Mouse (Mus musculus): ENCODE measurements at regions not wholly inside any gene's neighbourhood (a gene's known extent, or its start where the extent isn't known, plus 50 kb on each side); places are given as distances from the start of the nearest gene placed in this dataset.
"Not testable (repeated sequence)": the region's sequence is repeated elsewhere in the genome, so short reads cannot be mapped to it uniquely, and the experiment has no call there.

- Histone ChIP-seq H3K27ac (ENCODE audit: control insufficient read depth, low read depth, low read length) (no peak overlapping the region), H3K9ac (ENCODE audit: control insufficient read depth, low read depth, low read length, poor library complexity, severe bottlenecking) (no peak overlapping the region), H3K9me3 (replicated peaks; ENCODE audit: insufficient read depth, low read length) (no peaks in the 10 kb centered on the region), H3K36me3 (ENCODE audit: control insufficient read depth in 1 of 2, insufficient read depth in 2 of 2, low read length in 2 of 2) (no peaks in the 10 kb centered on the region), H3K4me1 (ENCODE audit: control insufficient read depth in 1 of 2, insufficient read depth in 2 of 2, low read length in 2 of 2) (no peaks in the 10 kb centered on the region), H3K79me2 (ENCODE audit: control insufficient read depth, insufficient read depth, low read length, poor library complexity) (no peaks in the 10 kb centered on the region), H3K27me3 (ENCODE audit: control insufficient read depth in 1 of 2, insufficient read depth in 2 of 2, low read length in 2 of 2) (no peaks in the 10 kb centered on the region), H3K4me3 (ENCODE audit: control insufficient read depth in 1 of 2, insufficient read depth in 1 of 2, low read depth in 2 of 2, low read length in 2 of 2) (no peak overlapping the region)
- TF ChIP-seq CTCF (IDR thresholded peaks at IDR 0.05 in 2 of 3, conservative IDR thresholded peaks at IDR 0.05 in 1 of 3; ENCODE audit: control insufficient read depth in 1 of 3, insufficient read depth in 1 of 3, low read depth in 2 of 3, low read length in 3 of 3, poor library complexity in 1 of 3, severe bottlenecking in 1 of 3), result no peak
- no peak for TF ChIP-seq ETS1 (IDR thresholded peaks at IDR 0.05; ENCODE audit: low read depth, low read length)
- no peak for TF ChIP-seq ZKSCAN1 (IDR thresholded peaks at IDR 0.05; ENCODE audit: low read depth, low read length)
- TF ChIP-seq HCFC1 (IDR thresholded peaks at IDR 0.05; ENCODE audit: low read depth, low read length), result no peak
- no peak for TF ChIP-seq ELF1 (IDR thresholded peaks at IDR 0.05; ENCODE audit: low read depth, low read length)
- TF ChIP-seq CHD2 (IDR thresholded peaks at IDR 0.05; ENCODE audit: low read length), result no peak
- no peak for TF ChIP-seq TAL1 (IDR thresholded peaks at IDR 0.05; ENCODE audit: low read length)
- TF ChIP-seq SMC3 (IDR thresholded peaks at IDR 0.05; ENCODE audit: low read depth, low read length), result no peak
- TF ChIP-seq POLR2AphosphoS2 (IDR thresholded peaks at IDR 0.05; ENCODE audit: low read length), result no peak
- TF ChIP-seq MYC (IDR thresholded peaks at IDR 0.05; ENCODE audit: low read depth, low read length), result no peak
- no peak for TF ChIP-seq RAD21 (IDR thresholded peaks at IDR 0.05; ENCODE audit: low read depth, low read length)
- TF ChIP-seq MAX (IDR thresholded peaks at IDR 0.05; ENCODE audit: low read length), result no peak
- DNase-seq (ENCODE audit: low read depth, low spot score), result no peak
Measured at GRCm38 (mm10) chr8:19627514-19627913, 101.9 kb upstream of the 4930467E23Rik start.

- not testable (repeated sequence) for H3K9ac ChIP-seq (ENCODE audit: control insufficient read depth, low read depth, low read length, poor library complexity, severe bottlenecking); H3K27ac ChIP-seq (ENCODE audit: control insufficient read depth, low read depth, low read length); H3K79me2 ChIP-seq (ENCODE audit: control insufficient read depth, insufficient read depth, low read length, poor library complexity); H3K9me3 ChIP-seq (replicated peaks; ENCODE audit: insufficient read depth, low read length); DNase-seq (ENCODE audit: low read depth, low spot score); H3K4me3 ChIP-seq (ENCODE audit: control insufficient read depth in 1 of 2, insufficient read depth in 1 of 2, low read depth in 2 of 2, low read length in 2 of 2); H3K4me1 ChIP-seq (ENCODE audit: control insufficient read depth in 1 of 2, insufficient read depth in 2 of 2, low read length in 2 of 2); H3K36me3 ChIP-seq (ENCODE audit: control insufficient read depth in 1 of 2, insufficient read depth in 2 of 2, low read length in 2 of 2); H3K27me3 ChIP-seq (ENCODE audit: control insufficient read depth in 1 of 2, insufficient read depth in 2 of 2, low read length in 2 of 2)
Measured at GRCm38 (mm10) chr8:19648591-19648990, 80.8 kb upstream of the 4930467E23Rik start.
